Mouse (Mus musculus): Measurements from ENCODE around the gene Kdelc2. TPM values are rescaled to one million over a fixed set of nuclear protein-coding genes. Genes with fewer than 3 reads are reported as not detected.
A peak's percentile ranks its signal among the peaks of the same experiment; 100 is the strongest.

Kdelc2 gene
- polyA plus RNA-seq, 1 experiment from 2014 or later = 53.0 TPM

DNA sequence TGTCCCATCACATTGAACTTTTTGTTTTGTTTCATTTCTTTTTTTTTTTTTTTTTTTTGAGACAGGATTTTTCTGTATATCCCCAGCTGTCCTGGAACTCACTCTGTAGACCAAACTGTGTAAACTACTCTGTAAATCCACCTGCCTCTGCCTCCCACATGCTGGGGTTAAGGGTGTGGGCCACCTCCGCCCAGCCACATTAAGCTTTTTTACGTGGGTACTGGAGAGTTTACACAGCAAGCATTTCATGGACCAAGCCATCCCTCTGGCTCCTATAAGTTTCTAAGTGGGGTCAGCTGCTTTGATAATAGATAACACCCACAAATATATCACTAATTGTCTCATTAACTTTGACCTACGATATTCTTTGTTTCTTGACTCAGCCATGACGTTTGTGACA is 24.7 kb downstream of the Kdelc2 start:
- H3K27ac ChIP-seq = peak overlapping the region; percentile 53
- WGBS = 54% methylated on average over 4 of the region's 4 CpGs
- H3K4me2 ChIP-seq = no peak overlapping the region
- no peak overlapping the region for H3K4me3 ChIP-seq
- no peak overlapping the region for H3K9ac ChIP-seq
- H3K9me3 ChIP-seq = no peaks in the 10 kb centered on the region
- peaks cover 17% of the 10 kb centered on the region for H3K4me1 ChIP-seq
- ATAC-seq (ENCODE audit: borderline replicate concordance, extremely low read depth, low FRiP score, low TSS enrichment) = peak; percentile 20; the same call in 1 of the 2 replicates
- H3K36me3 ChIP-seq = no peaks in the 10 kb centered on the region
- no peaks in the 10 kb centered on the region for H3K27me3 ChIP-seq

DNA sequence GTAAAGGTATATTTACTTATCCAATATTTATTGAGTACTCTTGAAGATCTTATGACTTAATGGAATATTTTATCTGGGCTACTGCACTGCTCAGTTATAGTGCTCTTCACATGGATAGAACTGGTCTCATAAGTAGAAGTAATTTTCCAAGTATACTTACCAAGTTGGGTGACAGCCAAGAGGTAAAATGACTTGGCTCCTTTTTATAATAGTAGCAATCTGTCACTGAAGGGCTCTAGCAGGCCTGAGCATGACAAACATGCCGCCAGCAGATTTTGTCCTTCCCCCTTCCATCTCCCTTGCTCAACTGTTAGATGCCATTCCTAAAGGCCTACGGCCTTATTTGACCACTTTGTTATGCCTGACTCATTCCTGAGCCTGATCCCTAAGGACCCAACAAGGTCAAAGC is 25.1 kb downstream of the Kdelc2 start:
- ATAC-seq (ENCODE audit: borderline replicate concordance, extremely low read depth, low FRiP score, low TSS enrichment) = peak; percentile 78
- Histone ChIP-seq H3K4me2 (no peak overlapping the region), H3K9me3 (no peaks in the 10 kb centered on the region), H3K27me3 (no peaks in the 10 kb centered on the region), H3K36me3 (no peaks in the 10 kb centered on the region), H3K4me3 (no peak overlapping the region), H3K27ac (peak overlapping the region; percentile 80), H3K4me1 (peaks cover 16% of the 10 kb centered on the region), H3K9ac (no peak overlapping the region)
- 41% methylated on average over 2 of the region's 2 CpGs for WGBS

DNA sequence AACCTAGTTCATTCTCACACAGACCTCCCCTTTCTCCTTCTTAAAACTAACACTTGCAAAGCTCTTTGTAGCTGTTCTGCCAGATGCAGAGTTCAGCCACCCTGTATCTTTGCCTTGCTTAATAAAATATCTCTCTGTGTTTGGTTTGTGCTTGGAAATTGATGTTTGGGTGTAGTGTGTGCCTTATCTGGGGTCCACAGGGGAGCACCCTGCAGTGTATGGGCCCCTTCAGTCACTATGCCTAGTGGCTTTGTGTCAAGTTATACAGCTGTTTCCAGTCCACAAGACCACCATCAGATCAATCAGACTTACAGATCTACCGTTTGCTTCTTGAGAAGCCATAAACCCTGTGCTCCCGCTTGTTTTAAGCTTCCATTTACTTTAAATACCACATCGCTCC is 25.6 kb downstream of the Kdelc2 start:
- H3K4me1 ChIP-seq = peaks cover 16% of the 10 kb centered on the region
- no peaks in the 10 kb centered on the region for H3K9me3 ChIP-seq
- no peak overlapping the region for H3K4me2 ChIP-seq
- H3K27me3 ChIP-seq = no peaks in the 10 kb centered on the region
- H3K4me3 ChIP-seq = no peak overlapping the region
- no peak for ATAC-seq (ENCODE audit: borderline replicate concordance, extremely low read depth, low FRiP score, low TSS enrichment)
- peak overlapping the region; percentile 80 for H3K27ac ChIP-seq
- WGBS = 80% methylated on average over 3 of the region's 3 CpGs
- no peak overlapping the region for H3K9ac ChIP-seq
- no peaks in the 10 kb centered on the region for H3K36me3 ChIP-seq

DNA sequence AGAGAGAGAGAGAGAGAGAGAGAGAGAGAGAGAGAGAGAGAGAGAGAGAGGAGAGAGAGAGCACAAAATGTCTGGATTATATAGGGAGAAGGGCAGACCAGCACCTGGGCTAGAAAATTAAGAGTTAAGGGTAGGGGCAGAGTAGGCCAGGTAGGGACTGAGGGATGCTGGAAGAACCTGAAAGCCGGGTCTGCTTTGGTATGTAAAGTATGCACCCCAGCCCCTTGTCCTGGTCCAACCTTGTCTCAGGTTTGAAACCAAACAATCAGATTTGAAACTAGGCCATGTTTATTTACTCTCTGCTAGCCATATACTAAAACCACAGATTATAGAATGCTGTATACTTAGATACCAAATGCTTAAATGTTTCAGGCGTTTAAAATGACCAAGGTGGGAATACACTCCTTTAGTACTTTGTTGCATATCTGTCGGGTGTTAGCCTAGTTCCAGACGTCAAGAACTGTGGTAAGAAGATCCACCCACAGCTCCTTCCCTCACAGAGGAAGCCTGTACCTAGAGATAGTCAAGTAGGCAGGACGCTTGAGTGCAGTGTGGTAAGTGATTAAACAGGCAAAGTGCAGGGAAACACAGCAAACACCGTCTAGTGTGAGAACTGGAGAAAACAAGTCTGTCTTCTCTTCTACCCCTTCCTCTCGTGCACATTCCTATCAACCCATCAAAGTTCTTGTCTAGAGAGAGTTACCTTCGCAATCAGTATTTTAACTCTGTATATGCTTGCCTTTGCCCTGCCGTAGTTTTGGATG is 38.5 kb downstream of the Kdelc2 start:
- Histone ChIP-seq H3K9me3 (no peaks in the 10 kb centered on the region), H3K4me1 (peaks cover 11% of the 10 kb centered on the region), H3K27me3 (no peaks in the 10 kb centered on the region), H3K9ac (no peak overlapping the region), H3K4me2 (no peak overlapping the region), H3K4me3 (no peak overlapping the region), H3K27ac (0 out of 2 replicates have a peak overlapping the region, but pooled peaks have one; percentile 0), H3K36me3 (no peaks in the 10 kb centered on the region)
- ATAC-seq (ENCODE audit: borderline replicate concordance, extremely low read depth, low FRiP score, low TSS enrichment) = peak; percentile 42; the same call in 1 of the 2 replicates
- 34% methylated on average over 9 of the region's 9 CpGs for WGBS

DNA sequence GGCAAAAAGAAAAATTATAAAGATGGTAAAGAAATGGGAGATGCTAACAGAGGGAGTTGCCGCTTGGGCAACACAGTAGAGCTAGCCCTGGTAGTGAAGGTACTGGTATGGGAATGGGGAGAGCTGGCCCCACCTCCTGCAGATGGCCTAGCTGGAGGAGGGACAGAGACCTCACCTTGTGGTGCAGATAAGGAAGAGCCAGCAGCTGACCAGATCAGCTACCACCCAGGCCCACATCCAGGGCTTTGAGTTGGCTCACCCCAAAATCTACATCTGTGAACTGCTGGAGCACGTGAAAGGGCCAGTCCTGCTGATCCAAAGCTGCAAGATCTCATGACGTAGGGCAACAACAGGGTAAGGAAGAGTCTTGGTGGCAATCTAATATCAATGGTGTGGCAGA is 42.9 kb downstream of the Kdelc2 start:
- H3K27ac ChIP-seq = no peak overlapping the region
- no peak overlapping the region for H3K4me3 ChIP-seq
- 78% methylated on average over 3 of the region's 3 CpGs for whole genome bisulfite sequencing
- no peak overlapping the region for H3K9ac ChIP-seq
- no peaks in the 10 kb centered on the region for H3K27me3 ChIP-seq
- H3K4me1 ChIP-seq = peaks cover 11% of the 10 kb centered on the region
- no peaks in the 10 kb centered on the region for H3K36me3 ChIP-seq
- ATAC-seq (ENCODE audit: borderline replicate concordance, extremely low read depth, low FRiP score, low TSS enrichment) = no peak
- no peak overlapping the region for H3K4me2 ChIP-seq
- no peaks in the 10 kb centered on the region for H3K9me3 ChIP-seq

DNA sequence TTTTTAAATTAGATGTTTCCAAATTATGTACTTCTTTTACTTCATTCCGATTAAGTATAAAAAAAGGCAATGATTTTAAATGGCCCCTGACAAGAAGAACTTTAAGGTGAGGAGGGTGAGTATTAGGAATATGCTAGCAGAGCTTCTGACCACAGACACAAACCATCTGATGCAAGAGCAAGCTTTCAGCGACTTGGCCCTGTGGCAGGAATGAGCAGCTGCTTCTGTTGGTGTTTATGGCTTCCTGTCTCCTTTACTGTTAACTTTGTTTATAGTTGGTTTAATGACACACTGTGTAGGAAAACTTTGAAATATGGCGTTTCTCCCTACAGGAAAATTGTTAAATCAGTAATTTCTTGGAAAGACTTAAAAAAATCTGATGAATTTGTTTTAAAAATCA is 43.8 kb downstream of the Kdelc2 start:
- H3K4me1 ChIP-seq = peaks cover 10% of the 10 kb centered on the region
- no peaks in the 10 kb centered on the region for H3K9me3 ChIP-seq
- no peaks in the 10 kb centered on the region for H3K27me3 ChIP-seq
- peak; percentile 69; the same call in 1 of the 2 replicates for ATAC-seq (ENCODE audit: borderline replicate concordance, extremely low read depth, low FRiP score, low TSS enrichment)
- no peak overlapping the region for H3K27ac ChIP-seq
- H3K9ac ChIP-seq = no peak overlapping the region
- WGBS = 39% methylated on average over 3 of the region's 3 CpGs
- no peak overlapping the region for H3K4me2 ChIP-seq
- no peak overlapping the region for H3K4me3 ChIP-seq
- H3K36me3 ChIP-seq = no peaks in the 10 kb centered on the region

DNA sequence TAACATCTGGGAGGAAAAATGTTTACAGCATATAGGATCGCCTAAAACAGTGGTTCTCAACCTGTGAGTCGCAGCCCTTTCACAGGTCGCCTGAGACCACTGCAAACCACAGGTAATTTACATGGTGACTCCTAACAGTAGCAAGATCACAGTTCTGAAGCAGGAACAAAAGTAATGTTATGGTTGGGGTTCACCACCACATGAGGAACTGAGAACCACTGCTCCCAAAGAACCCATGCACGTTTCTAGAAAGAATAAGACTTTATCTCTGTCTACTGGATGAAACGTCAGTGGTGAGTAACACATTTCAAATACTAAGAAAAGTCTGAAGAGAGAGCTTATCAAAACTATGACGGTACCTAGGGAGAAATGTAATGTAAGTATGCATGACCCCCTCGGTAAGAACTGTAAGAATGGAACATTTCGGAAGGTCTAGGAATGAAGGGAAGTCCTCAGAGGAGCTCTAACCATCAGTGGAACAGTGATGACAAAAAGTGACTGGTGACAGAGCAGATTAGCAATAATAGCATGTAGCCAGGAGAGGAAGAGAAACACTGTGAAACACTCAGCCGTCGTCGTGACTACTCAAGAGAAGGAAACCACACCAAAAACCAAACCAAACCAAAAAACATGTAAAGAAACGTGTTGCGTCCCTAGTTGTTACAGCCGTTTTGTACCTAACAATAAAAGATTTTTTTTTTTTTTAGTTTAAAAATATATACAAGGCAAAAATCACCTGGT is 52.2 kb downstream of the Kdelc2 start:
- H3K9me3 ChIP-seq = no peaks in the 10 kb centered on the region
- no peaks in the 10 kb centered on the region for H3K27me3 ChIP-seq
- H3K27ac ChIP-seq = no peak overlapping the region
- H3K4me3 ChIP-seq = no peak overlapping the region
- H3K9ac ChIP-seq = no peak overlapping the region
- no peak for ATAC-seq (ENCODE audit: borderline replicate concordance, extremely low read depth, low FRiP score, low TSS enrichment)
- no peaks in the 10 kb centered on the region for H3K4me1 ChIP-seq
- 85% methylated on average over 14 of the region's 14 CpGs for WGBS
- H3K36me3 ChIP-seq = peaks cover 8% of the 10 kb centered on the region
- H3K4me2 ChIP-seq = no peak overlapping the region

DNA sequence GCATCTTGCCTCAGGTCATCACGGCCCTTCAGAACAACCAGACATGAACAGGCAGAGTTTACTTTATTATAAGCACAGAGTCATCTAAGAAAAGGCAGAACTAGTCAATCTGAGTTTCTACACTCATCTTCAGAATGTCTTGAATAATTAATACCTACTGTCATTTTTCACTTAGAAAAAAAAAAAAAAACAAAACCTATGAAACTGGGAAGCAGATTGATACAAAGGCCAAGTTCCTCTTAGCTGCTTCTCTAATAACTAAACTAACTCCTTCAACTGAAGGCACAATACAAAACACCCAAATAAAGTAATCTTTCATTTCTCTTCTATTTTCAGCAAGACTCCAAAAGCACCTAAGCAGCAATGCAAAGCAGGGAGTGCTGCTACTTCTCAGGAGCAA is 66.8 kb downstream of the Kdelc2 start:
- H3K27me3 ChIP-seq = no peaks in the 10 kb centered on the region
- no peak overlapping the region for H3K9ac ChIP-seq
- WGBS = 96% methylated on average over 1 of the region's 1 CpGs
- H3K36me3 ChIP-seq = peaks cover 28% of the 10 kb centered on the region
- no peak for ATAC-seq (ENCODE audit: borderline replicate concordance, extremely low read depth, low FRiP score, low TSS enrichment)
- H3K4me3 ChIP-seq = no peak overlapping the region
- H3K9me3 ChIP-seq = no peaks in the 10 kb centered on the region
- H3K4me1 ChIP-seq = no peaks in the 10 kb centered on the region
- H3K4me2 ChIP-seq = no peak overlapping the region
- H3K27ac ChIP-seq = no peak overlapping the region

Small RNAs within 50 kb of the gene (microRNA-seq; reads per million reads assigned to microRNA genes)
- gene Mir130c = not detected

Other genes starting within 250 kb of the Kdelc2 start
- gene Ddx10, start 136.0 kb upstream of the Kdelc2 start, polyA plus RNA-seq (2015; fragmentation: Nextera tagmentation; extraction: Ambion mirVana) = 26.1 and 29.1 TPM in 2 replicates
- gene Exph5, start 82.4 kb upstream of the Kdelc2 start, polyA plus RNA-seq (2015; fragmentation: Nextera tagmentation; extraction: Ambion mirVana) = 5.8 and 7.0 TPM in 2 replicates
- gene 4930550C14Rik, start 18.3 kb downstream of the Kdelc2 start, polyA plus RNA-seq (2015; fragmentation: Nextera tagmentation; extraction: Ambion mirVana) = 1.7 and 1.9 TPM in 2 replicates
- 11.7 and 12.9 TPM in 2 replicates for gene Atm, start 152.7 kb downstream of the Kdelc2 start, polyA plus RNA-seq (2015; fragmentation: Nextera tagmentation; extraction: Ambion mirVana)
- 17.0 and 18.2 TPM in 2 replicates for gene Npat, start 153.0 kb downstream of the Kdelc2 start, polyA plus RNA-seq (2015; fragmentation: Nextera tagmentation; extraction: Ambion mirVana)
- 110 and 117 TPM in 2 replicates for gene Acat1, start 226.4 kb downstream of the Kdelc2 start, polyA plus RNA-seq (2015; fragmentation: Nextera tagmentation; extraction: Ambion mirVana)